Mouse (Mus musculus): ENCODE results near the gene Chil5. TPM values are rescaled to one million over a fixed set of nuclear protein-coding genes. Genes with fewer than 3 reads are reported as not detected.
"Not testable (repeated sequence)": the region's sequence is repeated elsewhere in the genome, so short reads cannot be mapped to it uniquely, and the experiment has no call there.

Gene Chil5
- not detected for total RNA-seq (2018; cell fraction: chromatin; rRNA removed)
- not detected for total RNA-seq (2018; cell fraction: cytosol; rRNA removed)
- total RNA-seq (2018; cell fraction: nucleus; rRNA removed): not detected
- not detected in 3 replicates for polyA plus RNA-seq (2018)

DNA sequence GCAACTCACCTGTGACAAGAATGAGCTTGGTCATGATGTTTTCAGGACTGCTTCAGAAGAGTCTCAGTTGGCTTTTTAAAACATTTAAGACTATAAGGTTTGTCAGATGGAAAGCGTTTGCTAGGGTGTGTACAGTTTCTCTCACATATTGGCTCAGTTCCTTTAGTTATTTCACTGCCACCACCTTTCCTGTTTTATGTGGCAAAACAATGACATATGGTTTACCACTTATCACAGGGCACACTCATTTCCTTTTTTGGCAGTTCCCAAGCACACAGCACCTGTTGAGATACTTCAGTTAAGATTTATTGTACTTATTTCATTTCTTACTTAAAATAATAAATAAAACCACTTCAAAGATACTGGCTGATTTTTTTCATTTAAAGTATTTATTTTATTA is at the start of gene Chil5:
TSS of gene Chil5 (minus strand) at position 34 of the 400 bp plus-strand sequence.
- Histone ChIP-seq H3K79me2 (ENCODE audit: inconsistent target) (no peaks in the 10 kb centered on the region), H3K27ac (no peak within 1 kb of the TSS), H3K4me3 (ENCODE audit: inconsistent target) (no peak within 1 kb of the TSS), H3K36me3 (ENCODE audit: inconsistent target) (no peaks in the 10 kb centered on the region)
- WGBS (ENCODE audit: missing documents): 0% methylated on average over 1 of the region's 1 CpGs

DNA sequence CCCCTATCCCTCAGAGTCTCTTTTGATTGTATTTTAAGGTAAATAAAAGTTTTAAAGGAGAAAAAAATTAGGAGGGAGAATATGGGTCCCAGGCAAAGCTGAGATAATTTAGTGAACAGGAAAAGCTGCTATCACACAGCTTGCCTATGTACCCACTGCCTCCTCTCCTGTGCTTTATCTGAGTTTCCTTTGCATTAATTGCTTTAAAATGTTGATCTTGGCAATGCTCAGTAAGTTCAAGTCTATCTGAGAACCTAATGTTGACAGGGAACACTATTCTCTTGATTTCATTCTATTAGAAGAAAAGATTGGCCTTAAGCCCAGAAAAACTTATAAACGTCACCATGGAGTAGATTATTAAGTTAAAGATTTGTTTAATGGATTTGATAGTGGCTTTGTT is 42.2 kb upstream of the Chil5 start:
- H3K36me3 ChIP-seq (ENCODE audit: inconsistent target): no peaks in the 10 kb centered on the region
- H3K27ac ChIP-seq: no peak overlapping the region
- no peak overlapping the region for H3K4me3 ChIP-seq (ENCODE audit: inconsistent target)
- no peaks in the 10 kb centered on the region for H3K79me2 ChIP-seq (ENCODE audit: inconsistent target)
- 100% methylated on average over 1 of the region's 1 CpGs for WGBS (ENCODE audit: missing documents)

DNA sequence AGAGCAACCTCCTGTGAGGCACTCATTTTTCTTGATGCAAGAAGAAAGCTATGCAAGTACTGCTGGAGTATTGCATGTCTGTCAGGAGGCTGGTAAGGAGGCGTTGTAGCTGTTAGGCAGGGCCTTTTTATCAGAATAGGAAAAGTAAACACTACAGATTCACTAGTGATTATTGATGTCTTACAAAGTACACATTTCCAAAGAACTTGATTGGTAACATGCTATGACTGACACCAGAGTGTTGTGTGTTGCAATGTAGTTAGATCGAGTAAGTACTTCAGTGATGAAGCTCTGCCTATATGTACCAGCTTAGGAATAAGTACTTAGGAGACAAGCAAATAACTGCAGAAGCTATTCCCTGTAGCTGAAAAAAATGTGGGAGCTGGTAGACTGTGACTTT is 38.4 kb upstream of the Chil5 start:
- no peaks in the 10 kb centered on the region for H3K79me2 ChIP-seq (ENCODE audit: inconsistent target)
- no peaks in the 10 kb centered on the region for H3K36me3 ChIP-seq (ENCODE audit: inconsistent target)
- no peak overlapping the region for H3K4me3 ChIP-seq (ENCODE audit: inconsistent target)
- 84% methylated on average over 2 of the region's 2 CpGs for WGBS (ENCODE audit: missing documents)
- no peak overlapping the region for H3K27ac ChIP-seq

DNA sequence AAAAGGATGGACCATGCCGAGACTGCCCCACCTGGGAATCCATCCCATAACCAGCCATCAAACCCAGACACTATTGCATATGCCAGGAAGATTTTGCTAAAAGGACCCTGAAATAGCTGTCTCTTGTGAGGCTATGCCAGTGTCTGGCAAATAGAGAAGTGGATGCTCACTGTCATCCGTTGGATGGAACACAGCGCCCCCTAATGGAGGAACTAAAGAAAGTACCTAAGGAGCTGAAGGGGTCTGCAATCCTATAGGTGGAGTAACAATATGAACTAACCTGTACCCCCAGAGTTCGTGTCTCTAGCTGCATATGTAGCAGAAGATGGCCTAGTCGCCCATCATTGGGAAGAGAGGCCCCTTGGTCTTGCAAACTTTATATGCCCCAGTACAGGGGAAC is 35.1 kb upstream of the Chil5 start:
- not testable (repeated sequence) for H3K36me3 ChIP-seq (ENCODE audit: inconsistent target); H3K79me2 ChIP-seq (ENCODE audit: inconsistent target); H3K4me3 ChIP-seq (ENCODE audit: inconsistent target); H3K27ac ChIP-seq
- 46% methylated on average over 5 of the region's 5 CpGs for WGBS (ENCODE audit: missing documents)

DNA sequence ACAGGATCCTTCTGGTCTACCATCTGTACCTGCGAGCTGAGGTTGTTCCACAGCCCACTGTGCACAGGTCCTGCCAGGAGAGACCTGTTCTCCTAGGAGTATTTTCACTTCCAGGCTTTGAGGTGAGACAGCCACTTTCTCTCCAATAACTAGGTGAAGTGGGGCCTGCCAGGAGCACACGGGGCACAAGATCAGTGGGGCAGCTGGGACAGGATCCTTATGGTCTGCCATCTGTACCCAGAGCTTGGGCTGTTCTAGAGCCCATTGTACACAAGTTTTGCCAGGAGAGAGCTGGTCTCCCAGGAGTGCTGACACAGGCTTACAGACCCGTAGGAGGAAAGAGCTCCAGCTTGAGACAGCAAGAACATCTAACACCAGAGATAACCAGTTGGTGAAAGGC is 25.4 kb upstream of the Chil5 start:
- no peak overlapping the region for H3K4me3 ChIP-seq (ENCODE audit: inconsistent target)
- H3K27ac ChIP-seq: no peak overlapping the region
- no peaks in the 10 kb centered on the region for H3K36me3 ChIP-seq (ENCODE audit: inconsistent target)
- no peaks in the 10 kb centered on the region for H3K79me2 ChIP-seq (ENCODE audit: inconsistent target)
- 91% methylated on average over 3 of the region's 3 CpGs for WGBS (ENCODE audit: missing documents)

DNA sequence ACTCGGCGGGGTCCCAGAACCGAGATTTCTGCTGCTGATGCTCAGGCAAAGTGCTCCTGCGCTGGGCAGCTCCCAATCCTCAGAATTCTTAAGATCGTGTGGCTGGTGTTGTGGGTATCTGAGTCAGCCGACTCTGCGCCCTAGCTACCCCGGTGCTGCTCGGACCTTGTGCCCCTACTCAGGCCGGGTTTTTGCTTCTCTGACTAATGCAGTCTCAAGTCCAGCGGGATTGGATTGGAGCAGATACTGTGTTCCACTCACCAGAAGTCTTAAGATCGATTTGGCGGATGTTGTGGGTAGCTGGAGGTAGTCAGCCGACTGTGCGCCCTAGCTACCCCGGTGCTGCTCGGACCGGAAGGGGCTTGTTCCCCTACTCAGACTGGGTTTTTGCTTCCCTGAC is 19.3 kb upstream of the Chil5 start:
- no peak overlapping the region for H3K4me3 ChIP-seq (ENCODE audit: inconsistent target)
- H3K79me2 ChIP-seq (ENCODE audit: inconsistent target): no peaks in the 10 kb centered on the region
- 88% methylated on average over 18 of the region's 18 CpGs for WGBS (ENCODE audit: missing documents)
- H3K36me3 ChIP-seq (ENCODE audit: inconsistent target): no peaks in the 10 kb centered on the region
- no peak overlapping the region for H3K27ac ChIP-seq

DNA sequence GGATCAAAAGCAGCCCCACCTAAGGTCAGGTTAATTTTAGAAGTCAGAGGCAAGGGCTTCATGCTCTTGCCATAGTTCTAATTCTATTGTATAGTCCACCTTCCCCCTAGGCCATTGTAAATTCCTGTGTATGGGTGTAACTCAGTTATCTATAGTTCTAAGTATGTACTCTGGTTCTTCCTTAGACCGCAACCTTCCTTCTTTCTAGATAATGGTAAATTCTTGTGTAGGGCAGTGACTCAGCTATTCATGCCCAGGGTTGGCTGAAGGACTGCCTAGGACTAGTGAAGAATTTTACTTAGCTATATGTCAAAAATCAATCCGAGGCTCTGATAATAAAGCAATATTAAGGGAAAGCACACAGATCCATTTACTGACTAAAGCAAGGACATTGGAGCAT is 7.7 kb upstream of the Chil5 start:
- Histone ChIP-seq H3K79me2 (ENCODE audit: inconsistent target) (no peaks in the 10 kb centered on the region), H3K4me3 (ENCODE audit: inconsistent target) (no peak overlapping the region), H3K27ac (no peak overlapping the region), H3K36me3 (ENCODE audit: inconsistent target) (no peaks in the 10 kb centered on the region)
- WGBS (ENCODE audit: missing documents): 100% methylated on average over 2 of the region's 2 CpGs

DNA sequence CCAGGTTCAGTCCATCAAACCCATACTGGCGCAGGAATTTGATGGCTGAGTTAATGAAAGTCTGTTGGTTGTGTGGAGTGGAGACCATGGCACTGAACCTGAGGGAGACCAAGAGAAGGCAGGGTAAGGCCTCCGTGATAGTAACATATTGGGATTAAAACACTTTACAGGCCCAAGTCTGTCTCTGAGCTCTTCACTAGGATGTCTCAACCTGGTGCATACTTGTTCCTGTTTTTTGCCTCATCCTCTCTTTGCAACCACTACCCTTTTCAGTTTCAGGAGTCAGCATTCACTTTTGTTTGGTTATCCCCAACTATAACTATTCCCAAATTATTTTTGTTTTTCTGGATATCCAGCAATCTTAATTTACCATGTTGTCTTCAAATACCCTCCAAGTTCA is 8.5 kb downstream of the Chil5 start:
- Histone ChIP-seq H3K4me3 (ENCODE audit: inconsistent target) (no peak overlapping the region), H3K36me3 (ENCODE audit: inconsistent target) (no peaks in the 10 kb centered on the region), H3K79me2 (ENCODE audit: inconsistent target) (no peaks in the 10 kb centered on the region), H3K27ac (no peak overlapping the region)
- 81% methylated on average over 2 of the region's 2 CpGs for whole genome bisulfite sequencing (ENCODE audit: missing documents)

DNA sequence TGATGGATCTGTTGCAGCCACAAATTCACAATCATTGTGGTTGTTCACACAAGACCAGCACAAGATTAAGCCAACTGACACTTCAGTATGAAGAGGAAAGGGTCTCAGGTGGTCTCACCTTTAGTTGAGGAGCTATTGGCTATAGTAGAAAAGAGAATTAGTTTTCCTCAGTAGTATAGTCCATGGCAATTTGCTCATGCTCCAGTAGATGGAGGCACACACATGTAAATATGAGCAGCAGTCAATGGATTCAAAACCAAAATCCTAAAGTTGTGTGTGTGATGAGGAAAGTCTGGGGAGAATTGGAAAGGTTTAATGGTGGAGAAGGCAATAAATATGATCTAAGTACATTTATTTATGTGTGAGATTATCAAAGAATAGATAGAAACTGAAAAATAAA is 10.8 kb downstream of the Chil5 start:
- no peak overlapping the region for H3K27ac ChIP-seq
- no peaks in the 10 kb centered on the region for H3K36me3 ChIP-seq (ENCODE audit: inconsistent target)
- no peak overlapping the region for H3K4me3 ChIP-seq (ENCODE audit: inconsistent target)
- no peaks in the 10 kb centered on the region for H3K79me2 ChIP-seq (ENCODE audit: inconsistent target)

DNA sequence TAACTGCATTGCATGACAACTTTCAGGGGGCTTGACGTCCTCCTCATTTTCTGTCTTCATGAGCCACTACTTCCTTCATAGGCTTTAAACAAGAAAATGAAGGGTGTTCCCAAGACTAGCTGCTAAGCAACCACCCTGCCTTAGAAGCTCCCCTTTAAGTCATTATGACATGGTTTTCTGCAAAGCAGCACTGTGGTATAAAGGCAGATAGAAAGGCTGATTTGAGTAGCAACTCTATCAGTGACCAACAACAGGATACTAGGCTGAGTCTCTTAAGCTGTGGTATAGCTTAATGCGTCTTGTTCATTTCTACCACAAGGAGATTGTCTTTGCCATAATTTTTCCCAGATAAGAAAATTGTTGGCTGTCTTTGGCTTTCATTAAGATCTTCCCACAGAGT is 18.1 kb downstream of the Chil5 start, which contains the start of gene Pifo:
TSS of gene Pifo (minus strand) at position 101 of the 400 bp plus-strand sequence.
- 79% methylated on average over 2 of the region's 2 CpGs for WGBS (ENCODE audit: missing documents)
- no peak within 1 kb of the TSS for H3K27ac ChIP-seq
- no peaks in the 10 kb centered on the region for H3K79me2 ChIP-seq (ENCODE audit: inconsistent target)
- no peak within 1 kb of the TSS for H3K4me3 ChIP-seq (ENCODE audit: inconsistent target)
- H3K36me3 ChIP-seq (ENCODE audit: inconsistent target): no peaks in the 10 kb centered on the region

DNA sequence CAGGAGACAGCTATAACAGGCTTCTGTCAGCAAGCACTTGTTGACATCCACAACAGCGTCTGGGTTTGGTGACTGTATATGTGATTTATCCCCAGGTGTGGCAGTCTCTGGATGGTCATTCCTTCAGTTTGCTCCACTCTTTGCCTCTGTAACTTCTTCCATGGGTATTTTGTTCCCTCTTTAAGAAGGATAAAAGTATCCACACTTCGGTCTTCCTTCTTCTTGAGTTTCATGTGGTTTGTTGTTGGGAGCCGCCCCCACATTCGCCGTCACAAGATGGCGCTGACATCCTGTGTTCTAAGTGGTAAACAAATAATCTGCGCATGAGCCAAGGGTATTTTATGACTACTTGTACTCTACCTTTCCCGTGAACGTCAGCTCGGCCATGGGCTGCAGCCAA is 29.3 kb downstream of the Chil5 start:
- H3K36me3 ChIP-seq (ENCODE audit: inconsistent target); H3K27ac ChIP-seq; H3K79me2 ChIP-seq (ENCODE audit: inconsistent target): not testable (repeated sequence)
- H3K4me3 ChIP-seq (ENCODE audit: inconsistent target): peak overlapping the region; percentile 17; the same call in 1 of the 2 replicates
- 45% methylated on average over 4 of the region's 10 CpGs for WGBS (ENCODE audit: missing documents)

DNA sequence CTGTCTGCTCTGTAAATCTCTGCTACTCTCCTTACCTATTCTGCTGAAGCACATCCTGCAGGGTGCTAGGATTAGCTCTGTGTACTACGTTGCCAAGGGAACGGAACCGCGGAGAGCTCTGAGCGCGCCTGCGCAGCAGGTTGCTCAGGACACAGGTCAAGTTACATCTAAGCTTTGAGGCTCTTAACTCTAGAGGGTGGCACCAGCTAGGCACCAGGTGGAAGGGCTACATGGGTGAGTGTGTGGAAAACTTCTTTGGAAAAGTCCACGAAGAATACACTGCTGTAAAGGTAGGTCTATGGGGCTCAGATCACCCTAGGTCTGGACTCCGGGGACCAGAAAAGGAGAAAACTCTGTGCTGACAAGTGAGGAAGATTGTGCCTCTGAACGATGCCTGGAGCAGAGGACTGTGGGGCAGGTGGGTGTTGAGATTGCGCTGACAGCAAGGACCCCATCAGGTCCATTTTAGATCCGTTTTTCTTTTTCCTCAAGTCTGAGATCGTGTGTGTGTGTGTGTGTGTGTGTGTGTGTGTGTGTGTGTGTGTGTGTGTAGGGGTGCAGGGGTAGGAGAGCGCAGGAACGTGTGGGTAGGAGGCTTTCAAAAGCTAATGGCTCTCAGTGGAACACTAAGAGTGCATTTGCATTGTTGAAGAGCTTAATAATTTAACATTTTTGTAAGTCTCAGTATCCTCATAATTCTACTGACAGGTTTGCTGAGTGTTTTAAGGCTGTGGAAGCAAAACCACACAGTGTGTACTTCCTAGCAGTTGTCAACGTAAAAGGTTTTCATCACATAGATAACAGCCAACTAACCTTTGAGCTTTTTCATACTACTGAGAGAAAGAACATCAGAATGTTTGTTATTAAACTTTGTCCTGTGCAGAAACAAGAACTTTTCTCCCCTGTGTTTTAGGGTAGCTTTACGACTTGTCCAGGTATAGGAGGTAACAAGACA is 30.9 kb downstream of the Chil5 start:
- H3K79me2 ChIP-seq (ENCODE audit: inconsistent target): no peaks in the 10 kb centered on the region
- no peak overlapping the region for H3K4me3 ChIP-seq (ENCODE audit: inconsistent target)
- 10% methylated on average over 14 of the region's 17 CpGs for whole genome bisulfite sequencing (ENCODE audit: missing documents)
- no peak overlapping the region for H3K27ac ChIP-seq
- H3K36me3 ChIP-seq (ENCODE audit: inconsistent target): no peaks in the 10 kb centered on the region

DNA sequence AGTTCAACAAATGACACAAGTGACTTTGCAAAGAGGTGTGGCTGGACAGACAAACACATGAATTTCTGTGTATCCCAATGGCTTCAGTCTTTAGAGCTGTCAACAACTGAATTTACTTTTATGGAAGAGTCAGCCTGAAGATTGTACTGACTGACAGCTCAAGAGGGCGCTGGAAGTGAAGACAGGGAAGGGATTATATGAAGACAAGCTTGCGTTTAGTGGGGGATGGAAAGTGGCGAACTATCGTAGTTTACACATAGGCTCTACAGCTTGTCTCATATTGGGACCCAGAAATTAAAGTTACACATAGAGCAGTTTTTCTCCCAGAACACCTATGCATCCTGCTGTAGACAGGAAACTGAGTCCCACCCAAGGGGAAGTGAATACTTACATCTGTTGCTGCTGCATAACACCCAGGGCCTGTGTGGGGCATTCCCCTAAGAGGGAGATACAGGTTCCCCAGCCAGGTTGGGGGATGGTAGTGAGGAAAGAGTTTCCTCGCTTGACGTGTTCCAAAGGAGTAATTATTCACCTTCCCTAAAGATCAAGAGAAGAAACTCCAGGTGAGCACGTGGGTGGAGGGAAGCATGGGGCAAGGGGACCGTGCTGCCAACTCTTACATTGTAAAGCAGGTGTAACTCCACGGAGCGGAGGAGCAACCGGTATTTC is 31.8 kb downstream of the Chil5 start:
- Histone ChIP-seq H3K79me2 (ENCODE audit: inconsistent target) (no peaks in the 10 kb centered on the region), H3K36me3 (ENCODE audit: inconsistent target) (no peaks in the 10 kb centered on the region), H3K4me3 (ENCODE audit: inconsistent target) (no peak overlapping the region), H3K27ac (no peak overlapping the region)
- 35% methylated on average over 11 of the region's 11 CpGs for WGBS (ENCODE audit: missing documents)

DNA sequence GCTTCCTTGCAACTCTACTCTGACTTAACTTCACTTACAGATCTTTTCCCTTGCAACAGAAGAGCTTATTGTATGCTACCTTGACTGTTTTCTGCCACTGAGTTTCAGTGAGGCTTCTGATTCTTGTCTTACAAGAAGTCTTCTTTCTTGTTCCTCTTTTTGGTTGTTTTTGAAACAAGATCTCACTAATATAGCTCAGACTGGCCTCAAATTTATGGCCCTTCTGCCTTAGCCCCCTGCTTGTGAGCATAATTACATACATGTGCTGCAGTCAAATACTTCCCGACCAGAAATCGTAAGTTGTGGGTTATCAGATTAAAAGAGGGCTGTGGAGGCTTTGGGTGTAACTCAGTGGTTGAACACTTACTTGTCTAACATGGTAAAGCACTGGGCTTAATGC is 37.9 kb downstream of the Chil5 start:
- no peak overlapping the region for H3K27ac ChIP-seq
- no peaks in the 10 kb centered on the region for H3K36me3 ChIP-seq (ENCODE audit: inconsistent target)
- no peaks in the 10 kb centered on the region for H3K79me2 ChIP-seq (ENCODE audit: inconsistent target)
- no peak overlapping the region for H3K4me3 ChIP-seq (ENCODE audit: inconsistent target)
- WGBS (ENCODE audit: missing documents): 4% methylated on average over 2 of the region's 2 CpGs

DNA sequence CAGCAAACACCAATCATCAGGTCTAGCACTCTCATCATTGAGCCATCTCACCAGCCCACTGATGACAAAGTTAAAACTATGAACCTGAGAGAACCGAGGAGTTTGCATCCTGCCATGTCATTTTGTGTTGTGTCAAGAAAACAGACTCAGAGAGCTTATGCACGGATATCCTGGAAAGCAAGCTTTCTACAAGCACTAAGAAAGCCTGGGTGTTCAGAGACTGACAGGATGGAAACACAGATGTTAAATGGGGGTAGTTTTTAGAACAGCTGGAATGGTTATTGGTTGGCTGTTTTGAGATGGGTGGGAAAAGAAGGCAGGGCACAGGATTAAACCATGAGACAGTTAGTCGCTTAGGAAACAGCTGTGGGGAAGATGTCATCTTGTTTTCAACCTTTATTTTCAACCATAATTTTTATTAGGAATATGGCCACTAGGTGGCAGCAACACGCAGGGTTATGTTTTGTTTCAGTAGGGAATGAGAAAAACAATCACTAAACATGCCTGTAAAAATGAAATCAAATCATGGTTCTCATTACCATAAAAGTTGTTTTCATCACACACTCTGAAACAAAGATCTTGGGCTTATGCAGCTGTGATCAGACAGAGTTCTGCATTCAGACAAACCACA is 40.8 kb downstream of the Chil5 start:
- 13% methylated on average over 4 of the region's 4 CpGs for WGBS (ENCODE audit: missing documents)
- H3K79me2 ChIP-seq (ENCODE audit: inconsistent target): no peaks in the 10 kb centered on the region
- no peaks in the 10 kb centered on the region for H3K36me3 ChIP-seq (ENCODE audit: inconsistent target)
- H3K4me3 ChIP-seq (ENCODE audit: inconsistent target): no peak overlapping the region
- H3K27ac ChIP-seq: no peak overlapping the region
